Mouse (Mus musculus) bone marrow, adult 2 months (tissue): ENCODE data around the gene Tmem79. TPM values are rescaled to one million over a fixed set of nuclear protein-coding genes. Genes with fewer than 3 reads are reported as not detected.
"Not testable (repeated sequence)": the region's sequence is repeated elsewhere in the genome, so short reads cannot be mapped to it uniquely, and the experiment has no call there.

ENCODE experiments used
- H3K27ac ChIP-seq: fragments of 200-500 bp; 2 replicates; pipeline ENCODE4 v1.5.1; 2012; ENCODE audit warnings: low read depth, mild to moderate bottlenecking, control low read depth, inconsistent platforms, low read length; ENCODE audit not compliant: control insufficient read depth, poor library complexity, insufficient read depth
- H3K4me1 ChIP-seq: fragments of 200-500 bp; 2 replicates; pipeline ENCODE4 v1.6.1; 2011; ENCODE audit warnings: low read length; ENCODE audit not compliant: control insufficient read depth, insufficient read depth
- H3K4me3 ChIP-seq: fragments of 200-500 bp; replicated peaks from 2 replicates; pipeline ENCODE3; 2011; ENCODE audit warnings: mild to moderate bottlenecking, low read depth, low read length, control low read depth; ENCODE audit not compliant: control insufficient read depth
- CTCF ChIP-seq: fragments of 200-500 bp; IDR thresholded peaks from 2 replicates; pipeline ENCODE4 v1.5.1; 2011; ENCODE audit warnings: low read length, control low read depth; ENCODE audit not compliant: control insufficient read depth, insufficient read depth
- POLR2A ChIP-seq: fragments of 200-500 bp; IDR thresholded peaks from 2 replicates; pipeline ENCODE4 v1.6.1; 2011; ENCODE audit warnings: low read depth, mild to moderate bottlenecking, control low read depth, low read length, borderline replicate concordance; ENCODE audit not compliant: control insufficient read depth
- WGBS: fragments of 180-500 bp; shearing (Covaris S2); methylation state at CpG from one replicate; pipeline ENCODE4 v1.1.7; 2018; 5-methylcytosine and 5-hydroxymethylcytosine counted together
- polyA plus RNA-seq: library from polyadenylated mRNA; stranded (reverse); fragments of >200 nt; gene quantifications from 2 replicates; pipeline ENCODE4 v1.2.4, GENCODE M21; 2011; ENCODE audit warnings: low replicate concordance; ENCODE audit not compliant: missing spikeins, insufficient read depth, insufficient read length

Tmem79 gene
- polyA plus RNA-seq, 1 experiment = 1.8 TPM

DNA sequence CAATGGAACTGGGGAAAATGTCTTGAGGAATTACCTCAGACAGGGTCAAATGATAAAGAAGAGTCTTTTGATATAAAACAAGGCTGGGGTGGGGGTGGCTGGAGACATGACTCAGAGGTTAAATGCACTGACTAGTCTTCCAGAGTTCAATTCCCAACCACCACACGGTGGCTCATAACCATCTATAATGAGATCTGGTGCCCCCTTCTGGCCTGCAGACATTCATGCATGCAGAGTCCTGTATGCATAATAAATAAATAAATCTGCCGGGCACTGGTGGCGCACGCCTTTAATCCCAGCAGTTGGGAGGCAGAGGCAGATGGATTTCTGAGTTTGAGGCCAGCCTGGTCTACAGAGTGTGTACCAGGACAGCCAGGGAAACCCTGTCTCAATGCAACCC lies 44.0 kb downstream of the Tmem79 start:
- Histone ChIP-seq H3K27ac (no peak overlapping the region), H3K4me1 (no peaks in the 10 kb centered on the region), H3K4me3 (no peak overlapping the region)
- TF ChIP-seq CTCF (peak; percentile 15; the same call in 1 of the 2 replicates), POLR2A (no peak)
- 51% methylated on average over 4 of the region's 4 CpGs for WGBS

DNA sequence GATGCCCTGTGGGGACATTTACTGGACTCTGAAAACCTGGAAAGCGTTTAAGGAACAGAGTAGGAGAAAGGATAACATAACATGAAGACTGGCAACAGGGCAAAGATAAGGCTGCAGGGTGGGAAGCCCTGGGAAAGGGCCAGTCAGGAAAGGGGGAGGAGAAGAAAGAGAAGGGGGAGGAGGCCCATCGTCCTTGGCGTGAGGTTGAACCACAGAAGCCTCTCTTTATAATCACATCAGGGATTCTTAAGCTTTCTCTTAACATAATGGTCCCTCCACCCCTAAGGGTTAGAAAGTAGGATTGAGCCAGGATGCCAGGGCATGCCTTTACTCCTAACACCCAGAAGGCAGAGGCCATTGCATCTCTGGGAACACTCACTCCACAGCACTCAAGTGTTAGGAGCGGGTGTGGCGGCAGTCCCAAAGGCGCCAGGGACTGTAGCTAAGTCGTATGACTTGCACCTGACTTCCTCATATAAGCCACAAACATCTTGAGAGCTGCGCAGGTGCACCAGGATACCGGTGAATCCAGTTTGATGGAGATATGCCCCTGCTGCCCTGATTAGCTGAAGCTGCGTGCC lies 47.7 kb downstream of the Tmem79 start:
- H3K4me3 ChIP-seq, H3K27ac ChIP-seq, H3K4me1 ChIP-seq: not testable (repeated sequence)
- 72% methylated on average over 10 of the region's 10 CpGs for WGBS

DNA sequence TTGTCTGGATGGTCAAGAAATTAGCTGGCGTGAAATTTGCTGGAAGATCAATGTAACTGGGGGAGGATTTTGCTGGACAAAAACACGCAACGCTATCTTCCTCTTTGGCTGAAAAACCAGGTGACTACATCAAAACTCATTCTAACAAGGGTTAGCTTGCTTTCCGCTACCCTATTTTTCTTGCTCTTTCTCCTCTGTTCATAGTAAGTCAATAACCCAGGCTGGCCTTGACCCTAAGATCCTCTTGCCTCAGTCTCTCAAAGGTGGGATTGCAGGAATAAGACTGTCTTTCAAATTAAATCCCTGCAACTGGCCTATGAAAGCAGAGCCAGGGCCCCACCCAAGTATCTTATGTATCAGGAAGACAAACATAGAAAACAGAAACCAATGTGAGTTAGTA lies 48.8 kb downstream of the Tmem79 start, which contains the start of gene Gm38392:
Gene Gm38392 (minus strand): TSS at position 101 of the 400 bp plus-strand sequence.
- TF ChIP-seq POLR2A (no peak), CTCF (no peak)
- Histone ChIP-seq H3K4me3 (no peak within 1 kb of the TSS), H3K4me1 (no peaks in the 10 kb centered on the region; the same call in 1 of the 2 replicates), H3K27ac (no peak within 1 kb of the TSS)
- 91% methylated on average over 4 of the region's 4 CpGs for WGBS

DNA sequence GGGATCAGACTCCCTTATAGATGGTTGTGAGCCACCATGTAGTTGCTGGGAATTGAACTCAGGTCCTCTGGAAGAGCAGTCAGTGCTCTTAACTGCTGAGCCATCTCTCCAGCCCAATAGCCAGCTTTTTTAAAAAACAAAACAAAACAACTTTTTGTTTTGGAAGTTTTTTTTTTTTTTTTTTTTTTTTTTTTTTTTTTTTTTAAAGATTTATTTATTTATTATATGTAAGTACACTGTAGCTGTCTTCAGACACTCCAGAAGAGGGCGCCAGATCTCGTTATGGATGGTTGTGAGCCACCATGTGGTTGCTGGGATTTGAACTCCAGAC lies 50.4 kb downstream of the Tmem79 start:
- WGBS = no CpG with 5 or more reads among the region's 2 CpGs
- not testable (repeated sequence) for H3K4me1 ChIP-seq, H3K4me3 ChIP-seq, H3K27ac ChIP-seq

DNA sequence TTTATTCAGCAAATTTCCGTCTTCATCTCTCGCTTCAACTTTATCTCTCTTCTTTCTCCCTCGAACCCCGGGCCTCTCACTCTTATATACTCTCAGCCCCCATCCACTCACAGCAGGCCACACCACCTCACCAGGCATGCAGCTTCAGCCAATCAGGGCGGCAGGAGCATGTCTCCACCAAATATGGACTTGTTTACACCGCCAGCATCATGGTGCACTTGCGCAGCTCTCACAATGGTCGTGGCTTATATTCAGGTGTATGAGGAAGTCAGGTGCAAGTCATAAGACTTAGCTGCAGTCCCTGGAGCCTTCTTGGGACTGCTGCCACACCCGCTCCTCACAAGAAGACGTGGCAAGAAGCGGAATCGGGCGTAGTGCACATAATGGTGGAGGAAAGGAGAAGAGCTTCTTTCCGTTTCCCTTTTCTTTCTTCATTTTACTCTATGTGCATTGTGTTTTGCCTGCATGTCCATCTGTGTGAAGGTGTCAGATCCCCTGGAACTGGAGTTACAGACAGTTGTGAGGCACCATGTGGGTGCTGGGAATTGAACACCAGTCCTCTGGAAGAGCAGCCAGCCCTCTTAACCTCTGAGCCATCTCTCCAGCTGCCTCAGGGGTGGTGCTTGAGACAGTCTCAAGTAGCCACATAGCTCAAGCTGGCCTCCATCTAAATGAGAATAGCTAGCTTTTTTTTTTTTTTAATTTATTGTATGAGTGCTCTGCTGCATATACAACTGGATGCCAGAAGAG lies 51.0 kb downstream of the Tmem79 start:
- WGBS = 85% methylated on average over 14 of the region's 14 CpGs
- not testable (repeated sequence) for H3K4me3 ChIP-seq, H3K27ac ChIP-seq, H3K4me1 ChIP-seq

GRCm38 (mm10) chr3:88281141-88281916 lies 54.6 kb downstream of the Tmem79 start:
- not testable (repeated sequence) for H3K27ac ChIP-seq, H3K4me1 ChIP-seq, H3K4me3 ChIP-seq
- WGBS = 79% methylated on average over 11 of the region's 11 CpGs

- TF ChIP-seq CTCF = no peak
- no peak for TF ChIP-seq POLR2A
- WGBS = 83% methylated on average over 2 of the region's 2 CpGs
Observed at GRCm38 (mm10) chr3:88280035-88280434, 55.9 kb downstream of the Tmem79 start.

More at GRCm38 (mm10) chr3:88280035-88280434, 55.9 kb downstream of the Tmem79 start:
- Histone ChIP-seq H3K4me1 (no peaks in the 10 kb centered on the region), H3K4me3 (no peak overlapping the region), H3K27ac (no peak overlapping the region)

Other genes starting within 250 kb of the Tmem79 start
- 39.7 and 64.7 TPM in 2 replicates for gene Mef2d, start 193.8 kb downstream of the Tmem79 start, polyA plus RNA-seq
- gene Rhbg, start 81.4 kb downstream of the Tmem79 start, polyA plus RNA-seq = not detected in 2 replicates
- not detected in 2 replicates for gene Gm38392, start 48.9 kb downstream of the Tmem79 start, polyA plus RNA-seq
- gene Tsacc, start 39.1 kb downstream of the Tmem79 start, polyA plus RNA-seq = 2.1 and 16.1 TPM in 2 replicates
- gene Cct3, start 39.0 kb downstream of the Tmem79 start, polyA plus RNA-seq = 63.5 and 81.0 TPM in 2 replicates
- gene Glmp, start 11.1 kb downstream of the Tmem79 start, polyA plus RNA-seq = 18.0 and 79.0 TPM in 2 replicates
- gene Smg5, start 112 bp upstream of the Tmem79 start, polyA plus RNA-seq = 37.2 and 65.6 TPM in 2 replicates
- 3.6 TPM in 1 of 2 replicates, not detected in the other for gene Paqr6, start 28.4 kb upstream of the Tmem79 start, polyA plus RNA-seq
- gene Bglap3, start 36.6 kb upstream of the Tmem79 start, polyA plus RNA-seq = 2.0 TPM in 1 of 2 replicates, not detected in the other
- 13.5 and 129 TPM in 2 replicates for gene Bglap2, start 42.6 kb upstream of the Tmem79 start, polyA plus RNA-seq
- gene Bglap, start 48.3 kb upstream of the Tmem79 start, polyA plus RNA-seq = 56.2 and 336 TPM in 2 replicates
- 60.1 and 67.5 TPM in 2 replicates for gene Pmf1, start 74.2 kb upstream of the Tmem79 start, polyA plus RNA-seq
- 15.7 and 17.4 TPM in 2 replicates for gene Slc25a44, start 89.0 kb upstream of the Tmem79 start, polyA plus RNA-seq
- 43.9 and 131 TPM in 2 replicates for gene Sema4a, start 125.0 kb upstream of the Tmem79 start, polyA plus RNA-seq
- gene Lmna, start 173.8 kb upstream of the Tmem79 start, polyA plus RNA-seq = 58.9 and 69.6 TPM in 2 replicates
- 0.77 and 2.2 TPM in 2 replicates for gene Mex3a, start 196.2 kb upstream of the Tmem79 start, polyA plus RNA-seq
- 1.4 TPM in 1 of 2 replicates, not detected in the other for gene Rab25, start 212.2 kb upstream of the Tmem79 start, polyA plus RNA-seq
- 82.9 and 126 TPM in 2 replicates for gene Lamtor2, start 216.9 kb upstream of the Tmem79 start, polyA plus RNA-seq
- gene Ubqln4, start 217.6 kb upstream of the Tmem79 start, polyA plus RNA-seq = 20.9 and 25.2 TPM in 2 replicates
- 46.1 and 84.8 TPM in 2 replicates for gene Ssr2, start 239.7 kb upstream of the Tmem79 start, polyA plus RNA-seq